Mouse (Mus musculus) MEL (cell line): ENCODE measurements around the gene Fat3. TPM values are rescaled to one million over a fixed set of nuclear protein-coding genes. Genes with fewer than 3 reads are reported as not detected.

Experiments used
- DNase-seq: peaks from one replicate; pipeline ENCODE4 v3.0.0; 2011; ENCODE audit warnings: low read depth, low spot score
- H3K27ac ChIP-seq: 2 replicates; pipeline ENCODE4 v1.5.1; 2012; ENCODE audit warnings: low read depth, mild to moderate bottlenecking, control low read depth, low read length, moderate library complexity; ENCODE audit not compliant: control insufficient read depth
- H3K27me3 ChIP-seq, 2 experiments: fragments of 150-350 bp in 1 of 2; sonication (generic) in 1 of 2; 2 replicates each; pipeline ENCODE4 v1.6.1; 2012; ENCODE audit warnings: low read length in 2 of 2, mild to moderate bottlenecking in 2 of 2, improper control_type of control experiment in 1 of 2, moderate library complexity in 1 of 2; ENCODE audit not compliant: insufficient read depth in 2 of 2, control insufficient read depth in 1 of 2
- H3K36me3 ChIP-seq, 2 experiments: 2 replicates each; pipeline ENCODE4 v1.6.1; 2012 to 2014; ENCODE audit warnings: low read length in 2 of 2, improper control_type of control experiment in 1 of 2, inconsistent platforms in 1 of 2, mild to moderate bottlenecking in 1 of 2; ENCODE audit not compliant: insufficient read depth in 2 of 2, control insufficient read depth in 1 of 2
- H3K4me1 ChIP-seq, 2 experiments: fragments of 150-350 bp in 1 of 2; sonication (generic) in 1 of 2; 2 replicates each; pipeline ENCODE4 v1.6.1; 2012; ENCODE audit warnings: low read length in 2 of 2, improper control_type of control experiment in 1 of 2, mild to moderate bottlenecking in 1 of 2; ENCODE audit not compliant: insufficient read depth in 2 of 2, control insufficient read depth in 1 of 2
- H3K4me3 ChIP-seq, 2 experiments: fragments of 150-350 bp in 1 of 2; sonication (generic) in 1 of 2; 2 replicates each; pipeline ENCODE4 v1.5.1; 2012; ENCODE audit warnings: low read depth in 2 of 2, low read length in 2 of 2, mild to moderate bottlenecking in 2 of 2, moderate library complexity in 2 of 2, control low read depth in 1 of 2, improper control_type of control experiment in 1 of 2; ENCODE audit not compliant: control insufficient read depth in 1 of 2, insufficient read depth in 1 of 2
- H3K79me2 ChIP-seq: 2 replicates; pipeline ENCODE4 v1.6.1; 2012; ENCODE audit warnings: mild to moderate bottlenecking, low read length, moderate library complexity; ENCODE audit not compliant: control insufficient read depth, poor library complexity, insufficient read depth
- H3K9ac ChIP-seq: 2 replicates; pipeline ENCODE4 v1.6.1; 2012; ENCODE audit warnings: low read depth, mild to moderate bottlenecking, control low read depth, low read length, moderate library complexity; ENCODE audit not compliant: control insufficient read depth, poor library complexity, severe bottlenecking
- H3K9me3 ChIP-seq: fragments of 150-350 bp; sonication (generic); replicated peaks from 2 replicates; pipeline ENCODE4 v1.6.1; 2012; ENCODE audit warnings: mild to moderate bottlenecking, low read length, improper control_type of control experiment, moderate library complexity; ENCODE audit not compliant: insufficient read depth
- CTCF ChIP-seq, 3 experiments: IDR thresholded peaks in 2 of 3; conservative IDR thresholded peaks in 1 of 3; 2 replicates each; pipeline ENCODE4 v1.5.1; 2011 to 2012; ENCODE audit warnings: low read length in 3 of 3, low read depth in 2 of 3, mild to moderate bottlenecking in 2 of 3, improper control_type of control experiment in 1 of 3, inconsistent platforms in 1 of 3, mixed read lengths in 1 of 3, moderate library complexity in 1 of 3; ENCODE audit not compliant: control insufficient read depth in 1 of 3, insufficient read depth in 1 of 3, poor library complexity in 1 of 3, severe bottlenecking in 1 of 3
- E2F4 ChIP-seq: IDR thresholded peaks from 2 replicates; pipeline ENCODE4 v1.6.1; 2011; ENCODE audit warnings: low read depth, low read length, improper control_type of control experiment, borderline replicate concordance
- ELF1 ChIP-seq: IDR thresholded peaks from 2 replicates; pipeline ENCODE4 v1.6.1; 2014; ENCODE audit warnings: low read depth, mild to moderate bottlenecking, inconsistent platforms, low read length, improper control_type of control experiment, moderate library complexity
- EP300 ChIP-seq, 2 experiments: IDR thresholded peaks; 2 replicates each; pipeline ENCODE4 v1.6.1; 2011; ENCODE audit warnings: improper control_type of control experiment in 2 of 2, low read length in 2 of 2, low read depth in 1 of 2, mild to moderate bottlenecking in 1 of 2
- GABPA ChIP-seq: IDR thresholded peaks from 2 replicates; pipeline ENCODE4 v1.6.1; 2012; ENCODE audit warnings: low read depth, mild to moderate bottlenecking, inconsistent platforms, low read length, improper control_type of control experiment, moderate library complexity
- GATA1 ChIP-seq: IDR thresholded peaks from 2 replicates; pipeline ENCODE4 v1.6.1; 2011; ENCODE audit warnings: low read depth, low read length, improper control_type of control experiment
- JUND ChIP-seq: IDR thresholded peaks from 2 replicates; pipeline ENCODE4 v1.6.1; 2011; ENCODE audit warnings: low read depth, mild to moderate bottlenecking, improper control_type of control experiment, low read length
- MAFK ChIP-seq: IDR thresholded peaks from 2 replicates; pipeline ENCODE4 v1.6.1; 2011; ENCODE audit warnings: low read depth, mild to moderate bottlenecking, low read length, improper control_type of control experiment, borderline replicate concordance
- MAX ChIP-seq: IDR thresholded peaks from 2 replicates; pipeline ENCODE4 v1.6.1; 2011; ENCODE audit warnings: low read length, improper control_type of control experiment
- MAZ ChIP-seq: IDR thresholded peaks from 2 replicates; pipeline ENCODE4 v1.6.1; 2012; ENCODE audit warnings: low read depth, mild to moderate bottlenecking, inconsistent platforms, low read length, improper control_type of control experiment
- MXI1 ChIP-seq: IDR thresholded peaks from 2 replicates; pipeline ENCODE4 v1.6.1; 2011; ENCODE audit warnings: mild to moderate bottlenecking, low read depth, low read length, improper control_type of control experiment
- NELFE ChIP-seq: IDR thresholded peaks from 2 replicates; pipeline ENCODE4 v1.6.1; 2011; ENCODE audit warnings: low read depth, low read length, improper control_type of control experiment
- NRF1 ChIP-seq: IDR thresholded peaks from 2 replicates; pipeline ENCODE4 v1.6.1; 2014; ENCODE audit warnings: low read depth, mild to moderate bottlenecking, inconsistent platforms, low read length, improper control_type of control experiment, moderate library complexity; ENCODE audit not compliant: poor library complexity, insufficient read depth, severe bottlenecking
- POLR2A ChIP-seq, 2 experiments: IDR thresholded peaks; 2 replicates each; pipeline ENCODE4 v1.6.1; 2011 to 2012; ENCODE audit warnings: low read length in 2 of 2, mild to moderate bottlenecking in 2 of 2, control low read depth in 1 of 2, improper control_type of control experiment in 1 of 2, low read depth in 1 of 2, moderate library complexity in 1 of 2; ENCODE audit not compliant: control insufficient read depth in 1 of 2, insufficient read depth in 1 of 2, poor library complexity in 1 of 2
- RCOR1 ChIP-seq: IDR thresholded peaks from 2 replicates; pipeline ENCODE4 v1.6.1; 2012; ENCODE audit warnings: low read depth, mild to moderate bottlenecking, inconsistent platforms, low read length, improper control_type of control experiment
- TAL1 ChIP-seq: IDR thresholded peaks from 2 replicates; pipeline ENCODE4 v1.6.1; 2012; ENCODE audit warnings: mild to moderate bottlenecking, inconsistent platforms, low read length, moderate library complexity, mixed read lengths
- UBTF ChIP-seq: IDR thresholded peaks from 2 replicates; pipeline ENCODE4 v1.6.1; 2012; ENCODE audit warnings: low read depth, mild to moderate bottlenecking, inconsistent platforms, low read length, improper control_type of control experiment, moderate library complexity, borderline replicate concordance; ENCODE audit not compliant: insufficient read depth
- USF1 ChIP-seq: IDR thresholded peaks from 2 replicates; pipeline ENCODE4 v1.6.1; 2014; ENCODE audit warnings: low read depth, mild to moderate bottlenecking, inconsistent platforms, low read length, improper control_type of control experiment, moderate library complexity
- USF2 ChIP-seq, 2 experiments: IDR thresholded peaks; 2 replicates each; pipeline ENCODE4 v1.6.1; 2011 to 2012; ENCODE audit warnings: improper control_type of control experiment in 2 of 2, low read length in 2 of 2, borderline replicate concordance in 1 of 2, inconsistent platforms in 1 of 2, low read depth in 1 of 2, mild to moderate bottlenecking in 1 of 2; ENCODE audit not compliant: insufficient read depth in 1 of 2
- ZC3H11A ChIP-seq: IDR thresholded peaks from 2 replicates; pipeline ENCODE4 v1.6.1; 2012; ENCODE audit warnings: low read depth, mild to moderate bottlenecking, inconsistent platforms, low read length, improper control_type of control experiment
- ZKSCAN1 ChIP-seq: IDR thresholded peaks from 2 replicates; pipeline ENCODE4 v1.6.1; 2012; ENCODE audit warnings: low read depth, mild to moderate bottlenecking, inconsistent platforms, low read length, improper control_type of control experiment, moderate library complexity
- ZMIZ1 ChIP-seq: IDR thresholded peaks from 2 replicates; pipeline ENCODE4 v1.6.1; 2012; ENCODE audit warnings: low read depth, mild to moderate bottlenecking, inconsistent platforms, low read length, improper control_type of control experiment, moderate library complexity
- ZNF384 ChIP-seq: IDR thresholded peaks from 2 replicates; pipeline ENCODE4 v1.6.1; 2012; ENCODE audit warnings: low read depth, mild to moderate bottlenecking, inconsistent platforms, low read length, improper control_type of control experiment
- polyA plus RNA-seq, 2 experiments: library from polyadenylated mRNA; stranded (reverse) in 1 of 2; unstranded in 1 of 2; fragments of >175 nt in 1 of 2; fragments of >200 nt in 1 of 2; gene quantifications; 2 replicates each; pipeline versions ENCODE4 v1.2.1 to v1.2.4; 2012; ENCODE audit warnings: low replicate concordance in 2 of 2, low read depth in 1 of 2; ENCODE audit not compliant: insufficient read length in 2 of 2, insufficient read depth in 1 of 2, missing spikeins in 1 of 2
- total RNA-seq: library from RNA; depleted of rRNA; stranded (reverse); fragments of 300-350 nt; gene quantifications from 2 replicates; pipeline ENCODE4 v1.2.3, GENCODE M21; 2012

Fat3 gene
- total and polyA plus RNA-seq, 3 experiments = 1.5 to 1.8 TPM; not detected in 1

- no peaks in the 10 kb centered on the region for H3K9me3 ChIP-seq
- H3K4me1 ChIP-seq = no peaks in the 10 kb centered on the region
- no peak overlapping the region for H3K9ac ChIP-seq
- no peak for DNase-seq
- H3K27ac ChIP-seq = no peak overlapping the region
- no peaks in the 10 kb centered on the region for H3K36me3 ChIP-seq
- H3K79me2 ChIP-seq = no peaks in the 10 kb centered on the region
- H3K4me3 ChIP-seq = no peak overlapping the region
- no peak for TF ChIP-seq GATA1
- TF ChIP-seq POLR2A (IDR thresholded peaks at IDR 0.05; ENCODE audit: control insufficient read depth in 1 of 2, insufficient read depth in 1 of 2, low read depth in 1 of 2, low read length in 2 of 2, poor library complexity in 1 of 2) = no peak
- no peak for TF ChIP-seq MAX
- TF ChIP-seq UBTF = no peak
- no peak for TF ChIP-seq NELFE
- TF ChIP-seq ZKSCAN1 = no peak
- no peak for TF ChIP-seq ELF1
- no peak for TF ChIP-seq CTCF (IDR thresholded peaks at IDR 0.05 in 2 of 3, conservative IDR thresholded peaks at IDR 0.05 in 1 of 3; ENCODE audit: control insufficient read depth in 1 of 3, insufficient read depth in 1 of 3, low read depth in 2 of 3, low read length in 3 of 3, poor library complexity in 1 of 3, severe bottlenecking in 1 of 3)
- TF ChIP-seq RCOR1 = no peak
- no peak for TF ChIP-seq ZNF384
- TF ChIP-seq MXI1 = no peak
- no peak for TF ChIP-seq TAL1
- no peak for TF ChIP-seq ZMIZ1
- no peak for TF ChIP-seq USF1
- no peak for TF ChIP-seq MAFK
- H3K27me3 ChIP-seq = peaks cover 0 to 10% of the 10 kb centered on the region in 2 experiments; a peak in 3 of 4 replicates
Measured at GRCm38 (mm10) chr9:15898112-15898511, 603.0 kb downstream of the Fat3 start.

- no peaks in the 10 kb centered on the region for H3K4me1 ChIP-seq
- H3K79me2 ChIP-seq = no peaks in the 10 kb centered on the region
- H3K27ac ChIP-seq = no peak overlapping the region
- TF ChIP-seq CTCF (IDR thresholded peaks at IDR 0.05 in 2 of 3, conservative IDR thresholded peaks at IDR 0.05 in 1 of 3; ENCODE audit: control insufficient read depth in 1 of 3, insufficient read depth in 1 of 3, low read depth in 2 of 3, low read length in 3 of 3, poor library complexity in 1 of 3, severe bottlenecking in 1 of 3) (no peak), NRF1 (no peak), JUND (no peak), EP300 (IDR thresholded peaks at IDR 0.05; ENCODE audit: low read depth in 1 of 2, low read length in 2 of 2) (no peak), POLR2A (IDR thresholded peaks at IDR 0.05; ENCODE audit: control insufficient read depth in 1 of 2, insufficient read depth in 1 of 2, low read depth in 1 of 2, low read length in 2 of 2, poor library complexity in 1 of 2) (no peak), UBTF (no peak), MAZ (no peak), USF2 (IDR thresholded peaks at IDR 0.05; ENCODE audit: borderline replicate concordance in 1 of 2, insufficient read depth in 1 of 2, low read depth in 1 of 2, low read length in 2 of 2) (no peak), ZNF384 (no peak), ZC3H11A (no peak), E2F4 (no peak), GATA1 (no peak), GABPA (no peak)
- H3K27me3 ChIP-seq = peaks cover 0 to 6% of the 10 kb centered on the region in 2 experiments; a peak in 2 of 4 replicates
- DNase-seq = no peak
- no peak overlapping the region for H3K4me3 ChIP-seq
- H3K9ac ChIP-seq = no peak overlapping the region
- no peaks in the 10 kb centered on the region for H3K9me3 ChIP-seq
- H3K36me3 ChIP-seq = no peaks in the 10 kb centered on the region
Measured at GRCm38 (mm10) chr9:15886756-15887155, 614.3 kb downstream of the Fat3 start.
